Mouse (Mus musculus): ENCODE results near the gene Glra1.

DNA sequence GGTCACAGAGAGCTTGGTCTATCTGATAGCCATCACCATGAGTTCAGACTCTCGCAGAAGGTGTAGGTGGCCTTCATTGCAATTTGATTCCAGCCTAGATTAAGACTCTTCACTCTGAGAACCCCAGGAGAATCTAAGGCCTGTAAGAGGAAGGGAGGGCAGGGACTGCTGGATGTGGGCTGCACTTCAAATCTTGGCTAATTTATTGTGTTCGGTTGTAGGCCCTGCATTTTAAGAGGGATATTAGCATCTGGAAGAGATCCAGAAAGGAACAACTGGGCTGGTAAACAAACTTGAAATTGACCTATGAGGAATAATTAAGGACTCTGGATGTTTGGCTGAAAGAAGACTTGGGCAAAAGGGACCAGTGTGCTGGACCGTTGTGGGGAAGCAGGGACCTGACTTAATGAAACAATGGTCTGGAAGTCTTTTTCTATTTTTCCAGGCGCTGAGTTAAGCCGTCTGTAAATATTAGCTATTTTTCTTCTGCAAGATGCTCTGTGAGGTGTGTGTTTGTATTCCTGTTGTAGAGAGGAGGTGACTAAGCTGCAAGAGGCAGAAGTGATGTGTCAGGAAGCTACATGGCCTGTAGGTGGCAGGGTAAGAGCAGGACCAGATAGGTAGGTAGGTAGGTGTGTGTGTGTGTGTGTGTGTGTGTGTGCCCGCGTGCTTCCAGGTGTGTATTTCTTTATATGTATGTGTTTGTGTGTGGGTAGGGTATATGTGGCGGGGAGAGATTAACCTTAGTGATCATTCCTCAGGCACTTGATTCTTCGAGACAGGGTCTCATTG is 18.4 kb downstream of the Glra1 start:
- TF ChIP-seq POLR2A (IDR thresholded peaks at IDR 0.05; ENCODE audit: low read depth, low read length) (no peak), CTCF (IDR thresholded peaks at IDR 0.05; ENCODE audit: extremely low read depth, insufficient read length, insufficient replicate concordance, low read depth, low read length) (no peak)
